Mouse (Mus musculus) lung, embryonic 14.5 days (tissue): ENCODE measurements around the gene Fez2. TPM values are rescaled to one million over a fixed set of nuclear protein-coding genes. Genes with fewer than 3 reads are reported as not detected.

Experiments used
- ATAC-seq: fragments of 200-750 bp; cut with Nextera tagmentation; 2 replicates; pipeline ENCODE4 v1.8.0; 2017; ENCODE audit warnings: mild to moderate bottlenecking, moderate TSS enrichment, moderate library complexity; ENCODE audit not compliant: insufficient read depth
- DNase-seq: peaks from one replicate; pipeline ENCODE4 v3.0.0-alpha.2; 2015
- H3K27ac ChIP-seq: fragments of 300-500 bp; sonication (generic); 2 replicates; pipeline ENCODE4 v1.5.1; 2014; ENCODE audit warnings: low read depth, mild to moderate bottlenecking, moderate library complexity
- H3K27me3 ChIP-seq: fragments of 300-500 bp; sonication (generic); 2 replicates; pipeline ENCODE4 v1.6.1; 2014; ENCODE audit warnings: low read length, control low read depth; ENCODE audit not compliant: insufficient read depth
- H3K36me3 ChIP-seq: fragments of 300-500 bp; sonication (generic); 2 replicates; pipeline ENCODE4 v1.6.1; 2014; ENCODE audit warnings: control low read depth; ENCODE audit not compliant: insufficient read depth
- H3K4me1 ChIP-seq: fragments of 300-500 bp; sonication (generic); 2 replicates; pipeline ENCODE4 v1.6.1; 2014; ENCODE audit warnings: antibody characterized with exemption, control low read depth; ENCODE audit not compliant: insufficient read depth
- H3K4me2 ChIP-seq: fragments of 300-500 bp; sonication (generic); 2 replicates; pipeline ENCODE4 v1.6.1; 2014; ENCODE audit warnings: mild to moderate bottlenecking
- H3K4me3 ChIP-seq: fragments of 300-500 bp; sonication (generic); 2 replicates; pipeline ENCODE4 v1.5.1; 2014; ENCODE audit warnings: low read depth, low read length
- H3K9ac ChIP-seq: fragments of 300-500 bp; sonication (generic); 2 replicates; pipeline ENCODE4 v1.6.1; 2014
- H3K9me3 ChIP-seq: fragments of 300-500 bp; sonication (generic); 2 replicates; pipeline ENCODE4 v1.6.1; 2016; ENCODE audit warnings: low read depth, low read length, control low read depth
- CTCF ChIP-seq: IDR thresholded peaks from 2 replicates; pipeline ENCODE4 v1.5.1; 2016; ENCODE audit warnings: antibody characterized with exemption, low read depth
- WGBS: fragments of 180-500 bp; shearing (Covaris S2); extraction: QIAGEN DNeasy Blood & Tissue Kit; methylation state at CpG from one replicate; pipeline ENCODE4 v1.1.7; 2014; 5-methylcytosine and 5-hydroxymethylcytosine counted together
- polyA plus RNA-seq: library from polyadenylated mRNA; unstranded; fragments of >200 nt; fragmentation: Nextera tagmentation; extraction: Ambion mirVana; gene quantifications from 2 replicates; pipeline ENCODE4 v1.2.1, GENCODE M21; 2014

The Fez2 gene
- polyA plus RNA-seq, 1 experiment from 2014 or later = 43.5 TPM

DNA sequence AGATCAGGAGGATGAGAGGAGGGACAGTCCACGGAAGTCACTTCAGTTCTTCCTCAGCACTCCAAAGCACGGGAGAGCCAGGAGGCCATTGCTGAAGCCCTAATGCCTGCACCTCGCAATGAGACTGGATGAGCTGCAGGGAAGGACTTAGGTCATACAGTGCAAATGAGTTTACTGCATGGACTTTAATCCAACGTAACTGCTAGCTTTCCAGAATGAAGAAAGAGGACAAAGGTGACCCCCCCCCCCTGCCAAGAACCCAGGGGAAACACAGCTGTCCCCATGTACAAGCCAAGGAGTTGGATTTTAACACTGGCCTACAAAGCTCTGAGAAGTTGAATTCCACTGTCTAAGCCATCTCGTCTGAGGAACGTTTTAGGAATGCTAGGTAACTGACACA is 16.6 kb downstream of the Fez2 start:
- H3K4me2 ChIP-seq = no peak overlapping the region
- H3K36me3 ChIP-seq = peaks cover 23% of the 10 kb centered on the region
- TF ChIP-seq CTCF = no peak
- no peak overlapping the region for H3K4me3 ChIP-seq
- H3K9me3 ChIP-seq = no peaks in the 10 kb centered on the region
- H3K4me1 ChIP-seq = peaks cover 10% of the 10 kb centered on the region; the same call in 1 of the 2 replicates
- 66% methylated on average over 6 of the region's 6 CpGs for WGBS
- no peak for ATAC-seq
- no peaks in the 10 kb centered on the region for H3K27me3 ChIP-seq
- H3K27ac ChIP-seq = no peak overlapping the region
- DNase-seq = no peak
- H3K9ac ChIP-seq = no peak overlapping the region

DNA sequence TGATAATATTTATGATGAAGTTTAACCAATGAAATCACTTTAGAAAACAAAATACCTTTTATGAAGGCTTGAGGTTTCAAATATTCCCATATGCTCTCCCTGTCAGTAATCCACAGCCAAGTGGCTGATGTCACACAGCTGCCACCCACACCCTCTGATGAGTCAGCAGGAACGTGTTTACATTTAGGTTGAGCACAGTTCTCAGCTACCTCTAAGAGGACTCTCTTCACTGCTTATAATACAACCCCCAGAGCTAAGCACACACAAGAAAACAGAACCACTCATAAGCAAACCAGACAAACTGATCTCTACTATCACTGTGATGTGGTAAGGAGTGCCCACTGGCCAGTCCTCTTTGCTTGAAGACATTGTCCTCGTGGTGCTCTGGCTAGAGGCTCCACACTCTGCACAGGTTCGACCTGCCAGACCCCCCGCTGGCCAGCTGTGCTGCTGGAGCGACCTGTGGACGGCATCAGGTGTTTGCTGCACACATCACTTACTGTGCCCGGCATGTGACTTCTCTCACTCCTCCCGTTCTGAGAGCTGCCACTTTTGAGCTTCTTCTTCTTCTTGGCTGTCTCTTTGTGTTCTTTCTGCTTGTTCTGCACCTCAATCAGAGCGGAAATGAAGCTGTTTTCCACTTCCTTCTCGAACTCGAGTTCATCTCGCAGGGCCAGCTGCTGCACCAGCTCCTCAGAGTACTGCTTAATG is 17.7 kb downstream of the Fez2 start:
- peak; percentile 45 for DNase-seq
- 65% methylated on average over 12 of the region's 12 CpGs for WGBS
- Histone ChIP-seq H3K36me3 (peaks cover 26% of the 10 kb centered on the region), H3K27me3 (no peaks in the 10 kb centered on the region), H3K27ac (no peak overlapping the region), H3K9me3 (no peaks in the 10 kb centered on the region), H3K4me2 (no peak overlapping the region), H3K4me1 (peaks cover 6% of the 10 kb centered on the region; the same call in 1 of the 2 replicates), H3K9ac (no peak overlapping the region), H3K4me3 (no peak overlapping the region)
- peak; percentile 40; the same call in 1 of the 2 replicates for ATAC-seq
- TF ChIP-seq CTCF = no peak

DNA sequence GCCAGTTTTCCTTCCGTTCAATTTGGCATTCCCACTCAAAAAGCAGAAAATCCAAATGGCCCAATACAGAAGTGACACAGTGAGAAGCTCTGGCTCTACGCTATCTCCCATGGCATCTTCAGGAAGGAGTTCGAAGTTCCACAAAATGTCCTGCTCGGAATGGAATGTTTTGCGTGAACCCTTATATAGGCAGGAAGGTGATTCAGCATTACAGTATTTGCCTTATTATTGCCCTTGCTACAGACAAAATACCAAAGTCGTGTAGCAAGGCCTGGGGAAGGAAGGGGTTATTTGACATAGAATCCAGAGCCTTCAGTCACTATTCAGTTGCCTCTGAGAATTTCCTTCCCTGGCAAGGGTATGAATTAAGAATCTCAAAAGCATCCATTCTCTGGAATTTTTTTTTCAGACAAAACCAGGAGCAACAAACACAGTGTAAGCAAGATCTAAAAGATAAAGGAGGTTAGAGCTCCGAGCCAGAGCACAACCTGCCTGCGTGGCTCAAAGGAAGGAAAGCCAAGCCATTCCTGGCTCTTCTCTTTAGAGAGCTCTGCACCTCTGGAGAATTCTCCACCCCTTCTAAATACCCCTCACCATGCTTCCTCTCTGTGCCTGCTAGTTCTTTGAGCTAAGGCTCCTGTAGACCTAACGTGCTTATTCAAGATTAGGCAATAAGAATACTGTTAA is 25.4 kb downstream of the Fez2 start:
- Histone ChIP-seq H3K36me3 (peaks cover 6% of the 10 kb centered on the region; the same call in 1 of the 2 replicates), H3K27ac (no peak overlapping the region), H3K9me3 (no peaks in the 10 kb centered on the region), H3K4me1 (no peaks in the 10 kb centered on the region; the same call in 1 of the 2 replicates), H3K9ac (no peak overlapping the region), H3K4me3 (no peak overlapping the region), H3K4me2 (no peak overlapping the region), H3K27me3 (no peaks in the 10 kb centered on the region)
- no peak for TF ChIP-seq CTCF
- WGBS = 66% methylated on average over 9 of the region's 9 CpGs
- DNase-seq (no peak), ATAC-seq (no peak)

DNA sequence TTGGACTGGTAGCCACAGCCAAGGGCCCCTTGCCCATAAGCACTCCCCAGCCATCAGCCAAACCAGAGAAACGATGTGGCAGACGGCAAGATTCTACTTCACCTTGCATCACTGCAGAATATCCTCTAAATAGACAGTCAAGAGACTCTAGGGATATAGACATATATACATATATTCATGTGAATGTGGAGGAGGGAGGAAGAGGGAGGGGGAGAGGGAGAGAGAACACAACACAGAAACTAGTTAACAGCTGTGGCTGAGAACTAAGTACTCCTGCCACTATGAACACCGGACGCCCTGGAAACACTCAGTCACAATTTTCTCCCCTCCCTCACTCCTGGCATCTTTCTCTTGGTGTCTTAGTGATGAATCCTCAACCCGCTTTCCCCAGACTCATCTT is 28.4 kb downstream of the Fez2 start:
- Histone ChIP-seq H3K4me1 (no peaks in the 10 kb centered on the region; the same call in 1 of the 2 replicates), H3K4me3 (no peak overlapping the region), H3K27ac (no peak overlapping the region), H3K27me3 (no peaks in the 10 kb centered on the region), H3K36me3 (no peaks in the 10 kb centered on the region), H3K9ac (no peak overlapping the region), H3K4me2 (no peak overlapping the region), H3K9me3 (no peaks in the 10 kb centered on the region)
- TF ChIP-seq CTCF = no peak
- ATAC-seq (no peak), DNase-seq (no peak)
- WGBS = 89% methylated on average over 5 of the region's 5 CpGs

DNA sequence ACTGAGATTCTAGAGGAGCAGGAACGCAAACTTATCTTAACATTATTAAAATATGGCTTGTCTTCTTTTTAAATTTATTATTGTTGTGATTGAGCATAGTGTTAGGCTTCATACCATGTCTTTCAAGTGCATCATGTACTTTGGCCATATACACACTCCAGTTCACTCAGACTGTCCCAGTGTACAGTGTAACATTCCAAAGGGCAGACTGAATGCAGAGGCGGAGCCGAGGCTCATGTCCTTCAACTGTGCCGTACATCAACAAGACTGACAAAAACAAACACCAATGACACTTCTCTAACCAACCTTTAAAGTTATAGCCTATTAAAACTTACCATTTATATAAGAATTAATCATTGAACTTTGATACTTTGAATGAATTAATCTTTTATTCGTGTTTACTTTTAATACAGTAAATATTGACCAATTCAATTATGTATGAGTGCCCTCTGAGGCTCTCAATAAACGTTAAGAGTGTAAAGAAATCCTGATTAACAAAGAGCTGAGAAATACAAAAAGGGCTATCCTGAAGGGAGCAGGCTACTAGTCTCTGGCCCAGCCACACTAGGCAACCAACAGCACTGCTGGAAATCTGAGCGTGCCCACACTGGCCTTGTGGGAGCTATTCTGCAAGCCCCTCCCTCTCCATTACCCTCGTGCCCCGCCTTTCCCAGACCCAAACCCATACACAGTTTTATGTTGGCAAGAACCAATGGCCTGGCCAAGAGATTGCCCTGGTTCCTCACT is 29.7 kb downstream of the Fez2 start:
- ATAC-seq (peak; percentile 53; the same call in 1 of the 2 replicates), DNase-seq (no peak)
- TF ChIP-seq CTCF = no peak

DNA sequence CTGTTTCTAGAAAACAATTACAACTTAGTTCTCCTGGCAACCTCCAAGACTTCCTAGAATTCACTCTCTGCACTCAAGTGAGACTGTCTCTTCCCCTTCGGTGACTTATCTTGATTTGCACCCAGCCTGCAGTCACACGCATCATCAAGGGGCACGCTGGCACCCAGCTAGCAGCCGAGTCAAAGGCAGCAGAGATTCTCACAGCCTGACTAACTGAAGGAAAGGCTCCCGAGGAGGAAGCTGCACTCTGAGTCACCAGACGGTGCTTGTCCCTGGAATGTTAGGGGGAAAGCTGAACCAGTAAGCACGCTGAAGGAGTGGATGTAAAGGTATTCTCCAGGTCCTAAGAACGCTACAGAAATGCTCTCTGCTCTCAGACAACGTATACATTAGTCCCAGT is 30.3 kb downstream of the Fez2 start:
- no peak for TF ChIP-seq CTCF
- H3K27me3 ChIP-seq = no peaks in the 10 kb centered on the region
- no peak overlapping the region for H3K4me2 ChIP-seq
- no peak overlapping the region for H3K4me3 ChIP-seq
- H3K27ac ChIP-seq = no peak overlapping the region
- no peak overlapping the region for H3K9ac ChIP-seq
- peaks cover 4% of the 10 kb centered on the region; the same call in 1 of the 2 replicates for H3K36me3 ChIP-seq
- ATAC-seq (no peak), DNase-seq (no peak)
- WGBS = 54% methylated on average over 9 of the region's 9 CpGs
- no peaks in the 10 kb centered on the region; the same call in 1 of the 2 replicates for H3K4me1 ChIP-seq
- no peaks in the 10 kb centered on the region for H3K9me3 ChIP-seq

More for the DNA sequence above, 29.7 kb downstream of the Fez2 start:
- H3K4me2 ChIP-seq = no peak overlapping the region
- H3K27me3 ChIP-seq = no peaks in the 10 kb centered on the region
- WGBS = 63% methylated on average over 9 of the region's 9 CpGs
- no peak overlapping the region for H3K27ac ChIP-seq
- H3K9ac ChIP-seq = no peak overlapping the region
- H3K4me1 ChIP-seq = no peaks in the 10 kb centered on the region; the same call in 1 of the 2 replicates
- no peaks in the 10 kb centered on the region for H3K9me3 ChIP-seq
- peaks cover 4% of the 10 kb centered on the region; the same call in 1 of the 2 replicates for H3K36me3 ChIP-seq
- H3K4me3 ChIP-seq = no peak overlapping the region

DNA sequence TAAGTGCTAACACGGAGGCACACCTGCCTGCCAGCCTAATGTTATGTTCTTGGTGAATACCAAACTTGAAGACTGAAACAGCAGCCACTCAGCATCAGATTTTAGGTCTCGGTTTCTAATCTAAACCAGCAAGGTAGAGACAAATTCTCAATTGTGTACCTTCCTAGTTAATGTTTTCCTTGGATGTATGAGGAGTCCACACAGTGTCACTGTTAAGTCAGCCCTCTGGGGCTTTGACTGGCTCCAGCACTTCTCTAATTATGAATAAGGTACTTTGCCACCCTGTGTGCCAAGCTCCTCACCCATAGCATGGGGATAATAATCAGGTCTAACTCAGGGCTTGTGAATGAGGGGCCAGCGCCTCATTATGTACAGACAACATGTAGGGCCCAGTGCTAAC is 35.6 kb downstream of the Fez2 start:
- DNase-seq (no peak), ATAC-seq (no peak)
- 85% methylated on average over 3 of the region's 3 CpGs for WGBS
- H3K4me1 ChIP-seq = no peaks in the 10 kb centered on the region
- no peak overlapping the region for H3K4me3 ChIP-seq
- H3K27ac ChIP-seq = no peak overlapping the region
- no peak overlapping the region for H3K9ac ChIP-seq
- no peaks in the 10 kb centered on the region for H3K9me3 ChIP-seq
- H3K36me3 ChIP-seq = peaks cover 29% of the 10 kb centered on the region
- H3K4me2 ChIP-seq = no peak overlapping the region
- no peak for TF ChIP-seq CTCF
- no peaks in the 10 kb centered on the region for H3K27me3 ChIP-seq
